Mouse (Mus musculus): ENCODE results near the gene Unc13c. TPM values are rescaled to one million over a fixed set of nuclear protein-coding genes. Genes with fewer than 3 reads are reported as not detected.

Unc13c gene
- polyA plus RNA-seq, 2 experiments: 0.73 to 1.3 TPM

GRCm38 (mm10) chr9:73982597-73983344, 14.0 kb upstream of the Unc13c start:
- TF ChIP-seq POLR2A (IDR thresholded peaks at IDR 0.05; ENCODE audit: borderline replicate concordance, extremely low read depth, insufficient read depth, insufficient read length): no peak
- H3K4me1 ChIP-seq (ENCODE audit: control insufficient read depth, insufficient read depth, low read length): no peaks in the 10 kb centered on the region
- no peak overlapping the region for H3K4me3 ChIP-seq (replicated peaks; ENCODE audit: low read length)
- DNase-seq (ENCODE audit: low spot score) (peak; percentile 87), ATAC-seq (ENCODE audit: low FRiP score, low read depth) (peak; percentile 55; the same call in 1 of the 2 replicates)
- 17% methylated on average over 6 of the region's 6 CpGs for WGBS
- H3K9me3 ChIP-seq (ENCODE audit: control insufficient read depth, low read length): no peaks in the 10 kb centered on the region
- no peak overlapping the region for H3K4me2 ChIP-seq (replicated peaks; ENCODE audit: low read depth, low read length, severe bottlenecking)
- H3K9ac ChIP-seq (ENCODE audit: low read depth, low read length, severe bottlenecking): no peak overlapping the region
- H3K36me3 ChIP-seq (ENCODE audit: control insufficient read depth, insufficient read depth, low read length): no peaks in the 10 kb centered on the region
- no peak overlapping the region for H3K27ac ChIP-seq (replicated peaks; ENCODE audit: low read depth, low read length)
- no peaks in the 10 kb centered on the region for H3K27me3 ChIP-seq (ENCODE audit: control insufficient read depth, insufficient read depth, low read length)

DNA sequence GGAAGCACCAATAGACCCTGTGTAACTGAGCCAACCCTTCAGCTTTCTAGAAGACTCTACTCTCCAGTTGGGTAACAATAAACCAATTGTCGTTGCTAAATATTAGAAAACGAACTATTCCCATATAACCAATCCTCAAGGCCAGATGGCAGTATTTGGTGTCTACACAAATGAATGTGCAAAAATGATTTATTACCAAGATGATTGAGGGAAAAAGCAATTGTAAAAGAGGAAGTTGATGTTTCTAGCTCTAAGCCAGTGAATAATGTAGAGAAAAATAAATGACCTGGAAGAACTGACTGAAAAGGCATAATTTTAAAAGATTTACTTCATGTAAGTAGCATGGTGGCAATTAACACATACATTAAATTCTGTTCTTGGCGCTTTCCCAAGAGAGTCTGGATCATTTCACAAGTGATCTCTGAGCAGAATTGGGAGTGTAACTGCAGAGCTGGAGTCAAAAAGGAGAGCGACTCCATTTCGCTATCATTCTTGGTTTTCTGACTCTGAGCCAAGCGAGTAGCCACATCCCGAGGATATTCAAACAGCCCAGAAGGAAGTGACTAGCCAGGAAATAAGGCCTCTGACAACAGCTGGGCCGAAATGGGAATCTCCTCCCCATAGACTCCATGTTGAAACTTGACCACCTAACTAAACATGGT, 3.7 kb upstream of the Unc13c start:
- peaks cover 15% of the 10 kb centered on the region for H3K4me1 ChIP-seq (ENCODE audit: control insufficient read depth, insufficient read depth, low read length)
- H3K9me3 ChIP-seq (ENCODE audit: control insufficient read depth, low read length): no peaks in the 10 kb centered on the region
- H3K4me2 ChIP-seq (replicated peaks; ENCODE audit: low read depth, low read length, severe bottlenecking): no peak overlapping the region
- no peaks in the 10 kb centered on the region; the same call in 1 of the 2 replicates for H3K27me3 ChIP-seq (ENCODE audit: control insufficient read depth, insufficient read depth, low read length)
- DNase-seq (ENCODE audit: low spot score) (no peak), ATAC-seq (ENCODE audit: low FRiP score, low read depth) (no peak)
- H3K36me3 ChIP-seq (ENCODE audit: control insufficient read depth, insufficient read depth, low read length): no peaks in the 10 kb centered on the region
- no peak overlapping the region for H3K4me3 ChIP-seq (replicated peaks; ENCODE audit: low read length)
- no peak overlapping the region for H3K27ac ChIP-seq (replicated peaks; ENCODE audit: low read depth, low read length)
- no peak for TF ChIP-seq POLR2A (IDR thresholded peaks at IDR 0.05; ENCODE audit: borderline replicate concordance, extremely low read depth, insufficient read depth, insufficient read length)
- WGBS: 62% methylated on average over 8 of the region's 8 CpGs
- H3K9ac ChIP-seq (ENCODE audit: low read depth, low read length, severe bottlenecking): no peak overlapping the region

DNA sequence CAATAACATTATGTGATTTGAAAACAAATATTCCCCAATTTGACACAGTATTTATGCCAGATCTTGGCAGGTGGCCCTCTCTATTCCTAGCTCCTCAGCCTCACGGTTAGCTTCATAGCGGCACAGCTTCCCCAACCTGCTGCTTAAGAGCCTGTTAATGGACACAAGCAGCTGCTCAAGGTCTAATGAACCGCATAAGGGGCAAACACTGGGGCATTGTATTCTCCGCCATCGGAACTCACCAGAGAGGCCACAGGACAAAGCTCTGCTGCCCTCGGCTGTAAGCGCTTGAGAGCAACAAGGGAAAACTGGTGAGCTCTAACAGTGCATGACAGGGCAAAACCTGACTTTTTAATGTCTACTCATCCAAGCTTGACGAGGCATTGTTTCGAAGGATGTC, 2.0 kb upstream of the Unc13c start:
- Histone ChIP-seq H3K4me1 (ENCODE audit: control insufficient read depth, insufficient read depth, low read length) (peaks cover 15% of the 10 kb centered on the region), H3K4me3 (replicated peaks; ENCODE audit: low read length) (no peak overlapping the region), H3K27ac (replicated peaks; ENCODE audit: low read depth, low read length) (no peak overlapping the region), H3K9ac (ENCODE audit: low read depth, low read length, severe bottlenecking) (no peak overlapping the region), H3K36me3 (ENCODE audit: control insufficient read depth, insufficient read depth, low read length) (no peaks in the 10 kb centered on the region), H3K9me3 (ENCODE audit: control insufficient read depth, low read length) (no peaks in the 10 kb centered on the region), H3K27me3 (ENCODE audit: control insufficient read depth, insufficient read depth, low read length) (no peaks in the 10 kb centered on the region; the same call in none of the 2 replicates), H3K4me2 (replicated peaks; ENCODE audit: low read depth, low read length, severe bottlenecking) (no peak overlapping the region)
- 53% methylated on average over 9 of the region's 9 CpGs for WGBS
- no peak for TF ChIP-seq POLR2A (IDR thresholded peaks at IDR 0.05; ENCODE audit: borderline replicate concordance, extremely low read depth, insufficient read depth, insufficient read length)
- peak; percentile 51; the same call in 1 of the 2 replicates for ATAC-seq (ENCODE audit: low FRiP score, low read depth)
- DNase-seq (ENCODE audit: low spot score): peak; percentile 25

DNA sequence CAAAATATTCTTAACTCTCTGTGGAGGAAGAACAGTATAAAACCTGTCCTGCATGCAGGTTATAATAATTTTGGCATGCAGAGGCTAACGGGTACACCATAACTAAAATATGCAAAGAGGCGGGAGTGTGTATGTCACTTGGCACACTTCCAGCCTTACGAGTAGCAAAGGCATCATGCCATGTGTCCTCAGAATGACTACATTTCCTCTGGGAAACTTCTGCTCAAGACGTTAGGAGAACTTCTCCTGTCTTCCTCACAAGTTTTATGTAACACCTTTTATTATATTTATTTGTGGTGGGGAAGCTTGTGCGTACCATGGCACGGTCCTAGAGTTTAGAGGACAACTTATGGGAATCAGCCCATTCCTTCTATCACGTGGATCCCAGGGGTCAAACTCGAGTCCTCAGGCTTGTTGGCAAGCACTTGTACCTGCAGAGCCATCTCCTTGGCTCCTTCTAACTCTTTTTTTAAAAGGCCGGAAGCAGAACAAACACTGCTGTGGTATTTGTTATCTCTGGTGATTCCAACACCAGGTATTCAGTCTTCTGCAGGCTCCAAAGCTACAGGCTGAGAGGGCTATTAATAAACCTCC, 3.3 kb downstream of the Unc13c start:
- Histone ChIP-seq H3K9me3 (ENCODE audit: control insufficient read depth, low read length) (no peaks in the 10 kb centered on the region), H3K9ac (ENCODE audit: low read depth, low read length, severe bottlenecking) (no peak overlapping the region), H3K4me2 (replicated peaks; ENCODE audit: low read depth, low read length, severe bottlenecking) (no peak overlapping the region), H3K27me3 (ENCODE audit: control insufficient read depth, insufficient read depth, low read length) (no peaks in the 10 kb centered on the region; the same call in none of the 2 replicates), H3K36me3 (ENCODE audit: control insufficient read depth, insufficient read depth, low read length) (no peaks in the 10 kb centered on the region), H3K4me1 (ENCODE audit: control insufficient read depth, insufficient read depth, low read length) (peaks cover 15% of the 10 kb centered on the region), H3K4me3 (replicated peaks; ENCODE audit: low read length) (no peak overlapping the region), H3K27ac (replicated peaks; ENCODE audit: low read depth, low read length) (no peak overlapping the region)
- ATAC-seq (ENCODE audit: low FRiP score, low read depth): no peak
- no peak for TF ChIP-seq POLR2A (IDR thresholded peaks at IDR 0.05; ENCODE audit: borderline replicate concordance, extremely low read depth, insufficient read depth, insufficient read length)
- peak; percentile 40 for DNase-seq (ENCODE audit: low spot score)
- 53% methylated on average over 9 of the region's 9 CpGs for WGBS

GRCm38 (mm10) chr9:73962471-73962870, 6.3 kb downstream of the Unc13c start:
- ATAC-seq (ENCODE audit: low FRiP score, low read depth): no peak
- Histone ChIP-seq H3K27ac (replicated peaks; ENCODE audit: low read depth, low read length) (no peak overlapping the region), H3K4me3 (replicated peaks; ENCODE audit: low read length) (no peak overlapping the region), H3K9ac (ENCODE audit: low read depth, low read length, severe bottlenecking) (no peak overlapping the region), H3K4me2 (replicated peaks; ENCODE audit: low read depth, low read length, severe bottlenecking) (no peak overlapping the region), H3K9me3 (ENCODE audit: control insufficient read depth, low read length) (no peaks in the 10 kb centered on the region), H3K36me3 (ENCODE audit: control insufficient read depth, insufficient read depth, low read length) (no peaks in the 10 kb centered on the region), H3K27me3 (ENCODE audit: control insufficient read depth, insufficient read depth, low read length) (no peaks in the 10 kb centered on the region; the same call in 1 of the 2 replicates), H3K4me1 (ENCODE audit: control insufficient read depth, insufficient read depth, low read length) (no peaks in the 10 kb centered on the region)
- no peak for TF ChIP-seq POLR2A (IDR thresholded peaks at IDR 0.05; ENCODE audit: borderline replicate concordance, extremely low read depth, insufficient read depth, insufficient read length)
- 82% methylated on average over 6 of the region's 6 CpGs for WGBS
- no peak for DNase-seq (ENCODE audit: low spot score)

Data from limb, embryonic 14.5 days (tissue).